Mouse (Mus musculus): ENCODE results near the gene Ate1. TPM values are rescaled to one million over a fixed set of nuclear protein-coding genes. Genes with fewer than 3 reads are reported as not detected.
"Not testable (repeated sequence)": the region's sequence is repeated elsewhere in the genome, so short reads cannot be mapped to it uniquely, and the experiment has no call there.

Gene Ate1
- polyA plus RNA-seq, 1 experiment: 30.2 TPM

DNA sequence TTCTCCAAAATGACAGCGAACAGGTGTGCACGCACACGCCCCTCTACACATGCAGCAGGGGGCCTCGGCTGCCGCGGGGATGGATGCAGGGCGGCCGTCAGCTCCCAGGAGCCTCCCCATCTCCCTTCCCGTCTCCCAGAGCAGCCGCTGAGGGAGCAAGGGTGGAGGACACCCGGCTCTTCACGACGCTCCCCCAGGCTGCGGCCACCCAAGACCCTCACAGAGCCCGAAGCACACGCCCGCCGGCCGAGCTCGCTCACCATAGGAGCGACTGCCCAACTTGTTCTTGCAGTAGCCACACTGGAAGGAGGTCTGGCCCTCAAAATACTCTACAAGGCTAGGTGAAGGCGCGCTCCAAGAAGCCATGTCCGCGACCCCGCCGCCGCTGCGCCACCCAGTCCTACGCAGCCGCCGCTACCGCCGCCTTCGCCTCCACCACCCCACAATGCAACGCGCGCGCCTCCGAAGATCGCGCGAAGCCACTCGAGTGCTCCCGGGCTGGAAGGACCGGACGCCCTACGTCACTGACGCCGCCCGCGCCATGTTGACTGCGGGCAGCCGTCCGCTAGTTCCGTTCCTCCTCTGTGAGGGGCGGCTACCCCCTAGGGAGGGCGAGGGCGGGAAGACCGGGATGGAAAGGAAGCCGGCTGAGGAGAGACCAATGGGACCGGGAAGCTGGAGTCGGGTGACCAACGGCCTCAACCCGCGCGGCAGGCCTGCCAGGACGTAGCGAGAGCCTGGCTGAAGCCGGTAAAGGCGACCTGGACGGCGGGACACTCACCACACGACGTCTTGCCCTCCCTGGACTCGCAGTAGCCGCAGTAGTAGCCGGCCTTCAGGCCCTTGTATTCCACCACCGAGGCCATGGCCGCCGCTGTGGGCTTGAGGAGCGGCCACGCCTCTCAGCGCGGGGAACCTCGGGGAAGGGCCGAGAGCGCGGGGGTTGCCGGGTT lies 797 bp downstream of the Ate1 start:
- DNase-seq (ENCODE audit: low read depth): peak; percentile 99

DNA sequence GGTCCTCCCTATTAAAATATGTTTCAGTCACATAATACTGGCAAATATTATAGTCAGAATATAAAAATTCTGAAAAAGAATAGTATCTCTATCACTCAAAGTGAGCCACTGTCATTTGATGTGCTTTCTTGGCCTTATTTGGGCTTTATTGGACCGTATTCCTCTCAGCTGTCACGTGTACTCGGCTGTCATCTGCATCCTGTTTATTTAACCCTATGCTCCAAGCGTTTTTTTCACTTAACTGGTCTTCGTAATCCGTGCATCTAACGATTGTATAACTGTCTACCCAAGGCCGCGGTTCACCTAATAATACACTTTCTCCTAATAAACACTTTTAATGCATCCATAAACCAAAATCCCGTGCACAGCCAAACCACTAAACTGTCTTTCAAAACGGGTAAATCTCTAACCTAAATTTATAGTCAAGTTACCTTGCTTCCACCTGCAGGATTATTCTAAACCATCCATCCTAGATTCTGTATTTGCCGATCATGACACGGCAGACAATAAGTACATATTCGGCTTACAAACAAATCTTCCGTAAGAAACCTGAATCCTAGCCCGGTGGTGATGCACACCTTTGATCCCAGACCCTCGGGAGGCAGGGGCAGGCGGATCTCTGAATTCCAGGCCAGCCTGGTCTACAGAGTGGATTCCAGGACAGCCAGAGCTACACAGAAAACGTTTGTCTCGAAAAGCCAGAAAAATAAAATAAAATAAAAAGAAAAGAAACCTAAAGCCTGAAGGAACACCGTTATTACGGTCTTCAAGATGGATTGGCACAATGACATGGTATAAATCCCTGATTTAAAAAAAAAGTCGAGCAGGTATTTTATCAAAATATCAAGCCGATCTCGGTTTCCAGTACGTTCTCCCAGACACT lies 1.7 kb downstream of the Ate1 start:
- TF ChIP-seq CTCF (IDR thresholded peaks at IDR 0.05; ENCODE audit: borderline replicate concordance, extremely low read depth, insufficient read depth, insufficient read length): no peak
- TF ChIP-seq POLR2A (IDR thresholded peaks at IDR 0.05; ENCODE audit: borderline replicate concordance, extremely low read depth, insufficient read depth, insufficient read length, poor library complexity, severe bottlenecking): no peak
- no peak for DNase-seq (ENCODE audit: low read depth)

More for the DNA sequence above, 797 bp downstream of the Ate1 start:
- TF ChIP-seq CTCF (IDR thresholded peaks at IDR 0.05; ENCODE audit: borderline replicate concordance, extremely low read depth, insufficient read depth, insufficient read length): no peak
- TF ChIP-seq POLR2A (IDR thresholded peaks at IDR 0.05; ENCODE audit: borderline replicate concordance, extremely low read depth, insufficient read depth, insufficient read length, poor library complexity, severe bottlenecking): peak; percentile 89

DNA sequence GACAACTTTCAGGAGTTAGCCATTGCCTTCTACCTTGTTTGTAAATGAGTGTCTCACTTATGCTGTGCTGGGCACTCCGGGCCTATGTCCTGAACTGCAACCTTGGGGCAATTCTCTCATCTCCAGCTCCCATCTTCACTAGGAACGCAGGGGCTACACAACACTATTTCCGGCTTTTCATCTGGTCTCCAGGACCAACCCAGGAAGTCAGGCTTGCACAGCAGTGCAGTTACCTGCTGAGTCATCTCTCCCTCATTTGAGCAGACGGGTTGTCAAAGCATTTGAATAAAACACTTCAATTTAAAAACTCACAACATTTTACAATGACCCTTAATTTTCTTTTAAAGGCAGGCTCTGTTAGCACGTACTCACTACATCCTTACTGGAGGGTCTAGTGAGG lies 9.9 kb downstream of the Ate1 start:
- no peak for TF ChIP-seq POLR2A (IDR thresholded peaks at IDR 0.05; ENCODE audit: borderline replicate concordance, extremely low read depth, insufficient read depth, insufficient read length, poor library complexity, severe bottlenecking)
- no peak for TF ChIP-seq CTCF (IDR thresholded peaks at IDR 0.05; ENCODE audit: borderline replicate concordance, extremely low read depth, insufficient read depth, insufficient read length)
- no peak for DNase-seq (ENCODE audit: low read depth)

DNA sequence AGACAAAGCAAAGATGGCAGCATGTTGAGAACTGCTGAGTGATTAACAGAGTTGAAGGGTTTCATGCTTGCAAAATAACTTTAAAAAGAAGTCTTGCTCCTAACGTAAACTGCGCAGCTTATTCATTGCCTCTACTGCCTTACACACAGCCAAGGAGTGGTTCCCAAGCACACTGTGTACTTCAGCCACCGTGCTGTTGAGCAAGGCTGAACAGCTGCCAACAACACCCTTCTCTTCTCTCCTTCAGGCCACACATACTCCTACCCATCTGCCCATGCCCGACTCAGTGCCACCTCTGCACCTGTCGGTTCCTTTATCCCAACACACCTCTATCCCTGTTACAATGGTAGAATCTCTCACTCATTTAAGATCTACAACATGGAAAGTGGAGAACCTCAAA lies 17.2 kb downstream of the Ate1 start:
- no peak for TF ChIP-seq POLR2A (IDR thresholded peaks at IDR 0.05; ENCODE audit: borderline replicate concordance, extremely low read depth, insufficient read depth, insufficient read length, poor library complexity, severe bottlenecking)
- TF ChIP-seq CTCF (IDR thresholded peaks at IDR 0.05; ENCODE audit: borderline replicate concordance, extremely low read depth, insufficient read depth, insufficient read length): no peak
- no peak for DNase-seq (ENCODE audit: low read depth)

DNA sequence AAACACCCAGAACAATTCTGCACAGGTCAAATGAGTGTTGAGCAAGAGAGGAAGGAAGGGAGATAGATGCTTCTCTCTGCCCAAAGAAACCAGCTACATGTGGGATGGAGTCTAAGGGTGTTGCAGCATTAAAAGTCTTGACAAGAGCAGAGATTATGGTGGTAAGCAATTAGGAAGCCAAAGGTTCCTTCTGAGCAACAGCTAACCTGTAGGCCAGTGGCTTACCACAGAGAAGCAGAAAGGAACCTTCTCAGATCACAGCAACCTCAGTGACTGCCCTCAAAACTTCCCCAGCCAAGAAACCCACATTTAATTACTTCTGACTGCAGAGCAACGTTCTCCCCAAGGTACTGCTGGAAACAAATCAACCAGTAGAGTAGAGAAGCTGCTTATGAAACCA lies 18.7 kb downstream of the Ate1 start:
- TF ChIP-seq POLR2A (IDR thresholded peaks at IDR 0.05; ENCODE audit: borderline replicate concordance, extremely low read depth, insufficient read depth, insufficient read length, poor library complexity, severe bottlenecking) (no peak), CTCF (IDR thresholded peaks at IDR 0.05; ENCODE audit: borderline replicate concordance, extremely low read depth, insufficient read depth, insufficient read length) (no peak)
- no peak for DNase-seq (ENCODE audit: low read depth)

DNA sequence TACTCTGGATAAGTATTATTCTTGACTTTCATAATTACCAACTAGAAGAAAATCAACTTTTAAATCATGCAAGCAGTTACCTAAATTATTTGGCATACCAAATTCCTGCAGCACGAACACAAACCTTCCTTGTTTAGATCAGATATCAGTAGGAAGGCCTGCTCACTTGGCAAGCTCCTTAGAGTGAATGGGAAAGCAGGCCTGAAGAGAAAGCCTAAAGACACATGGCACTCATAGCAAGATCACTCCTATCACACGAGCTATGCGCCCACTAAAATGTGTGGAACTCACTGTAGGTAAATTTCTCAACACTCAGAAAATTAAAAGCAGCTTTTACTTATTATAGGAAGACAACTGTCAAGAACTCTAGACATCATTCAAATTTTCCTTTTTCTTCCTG lies 26.8 kb downstream of the Ate1 start:
- no peak for DNase-seq (ENCODE audit: low read depth)
- no peak for TF ChIP-seq CTCF (IDR thresholded peaks at IDR 0.05; ENCODE audit: borderline replicate concordance, extremely low read depth, insufficient read depth, insufficient read length)
- TF ChIP-seq POLR2A (IDR thresholded peaks at IDR 0.05; ENCODE audit: borderline replicate concordance, extremely low read depth, insufficient read depth, insufficient read length, poor library complexity, severe bottlenecking): no peak

DNA sequence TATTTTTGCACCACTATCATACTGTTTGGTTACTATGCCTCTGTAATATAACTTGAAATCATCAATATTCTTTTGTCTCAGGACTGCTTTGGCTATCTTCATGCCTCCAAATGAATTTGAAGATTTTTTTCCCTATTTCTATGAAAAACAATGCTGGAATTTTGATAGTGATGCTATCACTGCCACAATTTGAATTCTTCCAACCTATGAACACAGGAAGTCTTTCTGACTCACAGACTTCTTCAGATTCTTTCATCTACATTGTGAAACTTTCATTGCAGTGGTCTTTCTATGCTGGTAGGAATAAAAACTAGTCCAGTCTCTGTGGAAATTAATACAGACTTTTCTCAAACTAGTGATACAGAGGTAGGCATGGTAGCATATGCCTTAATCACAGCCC lies 28.1 kb downstream of the Ate1 start:
- no peak for DNase-seq (ENCODE audit: low read depth)
- no peak for TF ChIP-seq CTCF (IDR thresholded peaks at IDR 0.05; ENCODE audit: borderline replicate concordance, extremely low read depth, insufficient read depth, insufficient read length)
- no peak for TF ChIP-seq POLR2A (IDR thresholded peaks at IDR 0.05; ENCODE audit: borderline replicate concordance, extremely low read depth, insufficient read depth, insufficient read length, poor library complexity, severe bottlenecking)

DNA sequence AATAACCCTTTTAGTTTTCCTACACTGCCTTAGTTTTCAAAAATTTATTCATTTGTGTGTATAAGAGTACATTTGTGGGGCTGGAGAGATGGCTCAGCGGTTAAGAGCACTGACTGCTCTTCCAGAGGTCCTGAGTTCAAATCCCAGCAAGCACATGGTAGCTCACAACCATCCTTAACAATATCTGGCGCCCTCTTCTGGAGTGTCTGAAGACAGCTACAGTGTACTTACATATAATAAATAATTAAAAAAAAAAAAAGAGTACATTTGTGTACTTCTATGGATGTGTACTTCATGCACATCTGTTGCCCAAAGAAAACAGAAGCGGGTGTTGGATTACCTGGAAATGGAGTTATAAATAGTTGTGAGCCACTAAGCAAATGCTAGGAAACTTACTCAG lies 41.2 kb downstream of the Ate1 start:
- DNase-seq (ENCODE audit: low read depth): not testable (repeated sequence)

DNA sequence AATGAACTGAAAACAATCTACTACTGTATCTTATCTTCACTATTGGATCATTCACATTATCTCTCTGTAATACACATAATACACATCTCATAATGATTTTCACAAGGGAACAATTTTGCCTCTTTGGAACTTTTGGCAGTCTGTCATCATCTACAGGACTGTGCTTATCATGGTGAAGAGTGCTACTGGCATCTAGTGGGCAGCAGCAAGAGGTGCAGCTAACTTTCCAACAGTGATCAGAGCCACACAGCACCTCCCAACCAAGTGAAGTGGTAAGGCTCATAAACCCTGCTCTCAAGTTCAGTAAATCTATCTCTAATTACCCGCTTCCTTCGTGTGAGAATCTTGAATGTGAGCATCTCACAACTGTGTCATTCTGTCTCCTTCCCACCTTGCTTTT lies 44.2 kb downstream of the Ate1 start:
- no peak for TF ChIP-seq POLR2A (IDR thresholded peaks at IDR 0.05; ENCODE audit: borderline replicate concordance, extremely low read depth, insufficient read depth, insufficient read length, poor library complexity, severe bottlenecking)
- peak; percentile 90 for TF ChIP-seq CTCF (IDR thresholded peaks at IDR 0.05; ENCODE audit: borderline replicate concordance, extremely low read depth, insufficient read depth, insufficient read length)
- DNase-seq (ENCODE audit: low read depth): peak; percentile 85

DNA sequence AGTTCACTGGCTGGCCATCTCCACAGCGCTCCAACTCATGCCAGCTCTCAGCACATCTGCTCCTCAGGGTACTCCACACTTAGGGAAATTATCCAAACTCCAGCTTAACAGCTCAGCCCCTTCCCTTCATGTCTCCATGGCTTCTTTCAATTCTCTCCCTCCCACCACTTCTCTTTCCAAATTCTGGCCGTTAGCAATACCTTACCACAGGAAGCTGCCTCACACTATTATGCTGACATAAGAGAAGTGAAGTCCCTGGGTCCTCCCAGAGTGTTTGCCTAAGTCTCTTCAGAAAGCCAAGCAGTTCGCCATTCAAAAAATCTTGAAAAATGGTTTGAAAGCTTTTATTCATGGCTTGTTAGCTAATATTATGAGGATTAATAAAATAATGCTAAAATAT lies 46.3 kb downstream of the Ate1 start:
- TF ChIP-seq POLR2A (IDR thresholded peaks at IDR 0.05; ENCODE audit: borderline replicate concordance, extremely low read depth, insufficient read depth, insufficient read length, poor library complexity, severe bottlenecking) (no peak), CTCF (IDR thresholded peaks at IDR 0.05; ENCODE audit: borderline replicate concordance, extremely low read depth, insufficient read depth, insufficient read length) (no peak)
- no peak for DNase-seq (ENCODE audit: low read depth)

DNA sequence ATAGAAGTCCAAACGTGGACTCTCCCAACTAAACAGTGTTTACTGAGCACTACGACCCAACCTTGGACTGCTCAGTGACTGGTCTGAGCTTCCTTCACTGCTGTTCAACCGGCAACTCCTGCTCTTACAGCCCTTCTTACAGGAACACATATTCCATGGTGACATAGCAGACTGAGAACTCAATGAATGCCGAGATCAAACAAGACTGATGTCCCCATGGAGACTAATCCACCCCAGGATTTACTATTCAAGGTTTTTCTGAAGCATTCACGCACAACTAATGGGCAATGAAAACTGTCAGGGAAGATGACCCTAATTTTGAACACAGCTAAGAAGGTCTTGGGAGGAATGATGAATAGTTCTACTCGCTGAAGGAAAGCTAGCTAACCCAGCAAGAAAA lies 47.5 kb downstream of the Ate1 start:
- peak; percentile 85 for DNase-seq (ENCODE audit: low read depth)
- TF ChIP-seq CTCF (IDR thresholded peaks at IDR 0.05; ENCODE audit: borderline replicate concordance, extremely low read depth, insufficient read depth, insufficient read length): no peak
- TF ChIP-seq POLR2A (IDR thresholded peaks at IDR 0.05; ENCODE audit: borderline replicate concordance, extremely low read depth, insufficient read depth, insufficient read length, poor library complexity, severe bottlenecking): no peak

All from brain, embryonic 14.5 days (tissue).